Mouse (Mus musculus) embryonic fibroblast, embryonic 13.5 days (primary cell): ENCODE results near the gene Itga2b.

ENCODE experiments used
- CTCF ChIP-seq: IDR thresholded peaks from 2 replicates; pipeline ENCODE4 v1.5.1; 2011; ENCODE audit warnings: mild to moderate bottlenecking, control low read depth, low read length, moderate library complexity, borderline replicate concordance; ENCODE audit not compliant: insufficient read depth
- POLR2A ChIP-seq: IDR thresholded peaks from 2 replicates; pipeline ENCODE4 v1.6.1; 2011; ENCODE audit warnings: low read depth, mild to moderate bottlenecking, control low read depth, low read length, moderate library complexity

DNA sequence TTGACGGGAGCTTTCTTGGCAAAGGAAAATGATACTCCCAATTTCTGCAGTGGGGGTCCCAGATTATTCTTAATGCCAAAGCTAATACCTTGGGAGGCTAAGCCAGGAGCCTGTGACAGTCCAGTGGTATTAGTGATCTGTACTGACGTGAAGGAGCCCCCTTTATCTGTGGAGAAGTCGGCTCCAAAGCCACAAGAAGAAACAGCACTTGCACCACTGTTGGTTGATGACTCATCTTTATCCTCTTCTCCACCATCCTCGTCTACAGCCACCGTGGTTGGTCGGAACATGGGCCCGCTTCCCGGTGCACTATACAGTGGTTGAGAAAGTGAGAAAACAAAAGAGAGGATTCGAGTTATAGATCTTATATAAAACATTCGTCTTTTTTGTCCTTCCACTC, 11.9 kb upstream of the Itga2b start:
- TF ChIP-seq POLR2A: no peak
- no peak for TF ChIP-seq CTCF
